Mouse (Mus musculus): ENCODE results near the gene Tpi1. TPM values are rescaled to one million over a fixed set of nuclear protein-coding genes. Genes with fewer than 3 reads are reported as not detected.
A peak's percentile ranks its signal among the peaks of the same experiment; 100 is the strongest.
"Not testable (repeated sequence)": the region's sequence is repeated elsewhere in the genome, so short reads cannot be mapped to it uniquely, and the experiment has no call there.

The Tpi1 gene
- total RNA-seq, 1 experiment, result 306 TPM

GRCm38 (mm10) chr6:124803061-124803460 lies 11.0 kb downstream of the Tpi1 start:
- TF ChIP-seq ZC3H11A (IDR thresholded peaks at IDR 0.05; ENCODE audit: borderline replicate concordance, low read depth, low read length), result no peak
- TF ChIP-seq ZNF384 (IDR thresholded peaks at IDR 0.05; ENCODE audit: low read depth, low read length), result no peak
- in situ Hi-C loops (cut with MboI; ENCODE audit: low sequenced_read_pairs in 2 of 2, unreplicated experiment in 2 of 2), result no loop called here
- H3K4me3 ChIP-seq (ENCODE audit: insufficient read depth in 1 of 2, low read depth in 1 of 2, low read length in 2 of 2, poor library complexity in 1 of 2, severe bottlenecking in 1 of 2), result peak overlapping the region in 1 of 2 experiments; percentile 40; a peak in 2 of 4 replicates
- H3K36me3 ChIP-seq (ENCODE audit: control insufficient read depth, insufficient read depth, low read length, poor library complexity, severe bottlenecking), result no peaks in the 10 kb centered on the region
- peak overlapping the region; percentile 5; the same call in 1 of the 2 replicates for H3K27ac ChIP-seq (ENCODE audit: insufficient read depth, low read depth, low read length, poor library complexity, severe bottlenecking)
- no peak for DNase-seq (ENCODE audit: low read depth, low spot score)
- no peak overlapping the region; the same call in 1 of the 2 replicates for H3K9ac ChIP-seq (ENCODE audit: insufficient read depth, low read depth, low read length, poor library complexity, severe bottlenecking)
- peaks cover 0 to 3% of the 10 kb centered on the region in 2 experiments; a peak in 2 of 4 replicates for H3K4me1 ChIP-seq (ENCODE audit: control insufficient read depth in 2 of 2, insufficient read depth in 2 of 2, low read length in 2 of 2, poor library complexity in 1 of 2)
- no peaks in the 10 kb centered on the region for H3K9me3 ChIP-seq (ENCODE audit: control insufficient read depth, insufficient read depth, low read depth, low read length)

GRCm38 (mm10) chr6:124802400-124802799 lies 11.7 kb downstream of the Tpi1 start:
- H3K4me1 ChIP-seq (ENCODE audit: control insufficient read depth in 2 of 2, insufficient read depth in 2 of 2, low read length in 2 of 2, poor library complexity in 1 of 2); H3K36me3 ChIP-seq (ENCODE audit: control insufficient read depth, insufficient read depth, low read length, poor library complexity, severe bottlenecking); DNase-seq (ENCODE audit: low read depth, low spot score); H3K9me3 ChIP-seq (ENCODE audit: control insufficient read depth, insufficient read depth, low read depth, low read length); in situ Hi-C loops (cut with MboI; ENCODE audit: low sequenced_read_pairs in 2 of 2, unreplicated experiment in 2 of 2): not testable (repeated sequence)
- H3K27ac ChIP-seq (ENCODE audit: insufficient read depth, low read depth, low read length, poor library complexity, severe bottlenecking), result peak overlapping the region; percentile 83; the same call in 1 of the 2 replicates
- H3K4me3 ChIP-seq (ENCODE audit: insufficient read depth in 1 of 2, low read depth in 1 of 2, low read length in 2 of 2, poor library complexity in 1 of 2, severe bottlenecking in 1 of 2), result peak overlapping the region; percentile 62 to 64
- peak overlapping the region; percentile 54; the same call in 1 of the 2 replicates for H3K9ac ChIP-seq (ENCODE audit: insufficient read depth, low read depth, low read length, poor library complexity, severe bottlenecking)

GRCm38 (mm10) chr6:124796200-124796599 lies 17.9 kb downstream of the Tpi1 start:
- no peak overlapping the region for H3K4me3 ChIP-seq (ENCODE audit: insufficient read depth in 1 of 2, low read depth in 1 of 2, low read length in 2 of 2, poor library complexity in 1 of 2, severe bottlenecking in 1 of 2)
- peaks cover 0 to 5% of the 10 kb centered on the region in 2 experiments; a peak in 2 of 4 replicates for H3K4me1 ChIP-seq (ENCODE audit: control insufficient read depth in 2 of 2, insufficient read depth in 2 of 2, low read length in 2 of 2, poor library complexity in 1 of 2)
- TF ChIP-seq MAFK (IDR thresholded peaks at IDR 0.05; ENCODE audit: insufficient read depth, low read depth, low read length), result no peak
- no peak for TF ChIP-seq ZC3H11A (IDR thresholded peaks at IDR 0.05; ENCODE audit: borderline replicate concordance, low read depth, low read length)
- TF ChIP-seq HCFC1 (IDR thresholded peaks at IDR 0.05; ENCODE audit: borderline replicate concordance, insufficient read depth, low read length), result no peak
- TF ChIP-seq ZNF384 (IDR thresholded peaks at IDR 0.05; ENCODE audit: low read depth, low read length), result no peak
- TF ChIP-seq CHD2 (IDR thresholded peaks at IDR 0.05; ENCODE audit: low read depth, low read length), result no peak
- peak overlapping the region; percentile 82 for H3K27ac ChIP-seq (ENCODE audit: insufficient read depth, low read depth, low read length, poor library complexity, severe bottlenecking)
- H3K9me3 ChIP-seq (ENCODE audit: control insufficient read depth, insufficient read depth, low read depth, low read length), result no peaks in the 10 kb centered on the region
- H3K9ac ChIP-seq (ENCODE audit: insufficient read depth, low read depth, low read length, poor library complexity, severe bottlenecking), result no peak overlapping the region; the same call in 1 of the 2 replicates
- no peak for DNase-seq (ENCODE audit: low read depth, low spot score)
- H3K36me3 ChIP-seq (ENCODE audit: control insufficient read depth, insufficient read depth, low read length, poor library complexity, severe bottlenecking), result peaks cover 3% of the 10 kb centered on the region; the same call in 1 of the 2 replicates
- in situ Hi-C loops (cut with MboI; ENCODE audit: low sequenced_read_pairs in 2 of 2, unreplicated experiment in 2 of 2), result no loop called here

GRCm38 (mm10) chr6:124795781-124796180 lies 18.3 kb downstream of the Tpi1 start:
- TF ChIP-seq ZC3H11A (IDR thresholded peaks at IDR 0.05; ENCODE audit: borderline replicate concordance, low read depth, low read length) (no peak), MAFK (IDR thresholded peaks at IDR 0.05; ENCODE audit: insufficient read depth, low read depth, low read length) (no peak), HCFC1 (IDR thresholded peaks at IDR 0.05; ENCODE audit: borderline replicate concordance, insufficient read depth, low read length) (no peak), CHD2 (IDR thresholded peaks at IDR 0.05; ENCODE audit: low read depth, low read length) (no peak), ZNF384 (IDR thresholded peaks at IDR 0.05; ENCODE audit: low read depth, low read length) (no peak)
- H3K4me1 ChIP-seq (ENCODE audit: control insufficient read depth in 2 of 2, insufficient read depth in 2 of 2, low read length in 2 of 2, poor library complexity in 1 of 2), result peaks cover 0 to 5% of the 10 kb centered on the region in 2 experiments; a peak in 2 of 4 replicates
- H3K4me3 ChIP-seq (ENCODE audit: insufficient read depth in 1 of 2, low read depth in 1 of 2, low read length in 2 of 2, poor library complexity in 1 of 2, severe bottlenecking in 1 of 2), result no peak overlapping the region
- in situ Hi-C loops (cut with MboI; ENCODE audit: low sequenced_read_pairs in 2 of 2, unreplicated experiment in 2 of 2), result no loop called here
- no peaks in the 10 kb centered on the region for H3K9me3 ChIP-seq (ENCODE audit: control insufficient read depth, insufficient read depth, low read depth, low read length)
- H3K9ac ChIP-seq (ENCODE audit: insufficient read depth, low read depth, low read length, poor library complexity, severe bottlenecking), result no peak overlapping the region
- peak overlapping the region; percentile 53 for H3K27ac ChIP-seq (ENCODE audit: insufficient read depth, low read depth, low read length, poor library complexity, severe bottlenecking)
- no peak for DNase-seq (ENCODE audit: low read depth, low spot score)
- peaks cover 3% of the 10 kb centered on the region; the same call in 1 of the 2 replicates for H3K36me3 ChIP-seq (ENCODE audit: control insufficient read depth, insufficient read depth, low read length, poor library complexity, severe bottlenecking)

GRCm38 (mm10) chr6:124791911-124792310 lies 22.2 kb downstream of the Tpi1 start:
- Histone ChIP-seq H3K9ac (ENCODE audit: insufficient read depth, low read depth, low read length, poor library complexity, severe bottlenecking) (no peak overlapping the region), H3K36me3 (ENCODE audit: control insufficient read depth, insufficient read depth, low read length, poor library complexity, severe bottlenecking) (peaks cover 3% of the 10 kb centered on the region; the same call in 1 of the 2 replicates), H3K4me3 (ENCODE audit: insufficient read depth in 1 of 2, low read depth in 1 of 2, low read length in 2 of 2, poor library complexity in 1 of 2, severe bottlenecking in 1 of 2) (no peak overlapping the region), H3K9me3 (ENCODE audit: control insufficient read depth, insufficient read depth, low read depth, low read length) (no peaks in the 10 kb centered on the region), H3K27ac (ENCODE audit: insufficient read depth, low read depth, low read length, poor library complexity, severe bottlenecking) (no peak overlapping the region), H3K4me1 (ENCODE audit: control insufficient read depth in 2 of 2, insufficient read depth in 2 of 2, low read length in 2 of 2, poor library complexity in 1 of 2) (peaks cover 1 to 12% of the 10 kb centered on the region in 2 experiments; a peak in 2 of 4 replicates)
- no peak for TF ChIP-seq CHD2 (IDR thresholded peaks at IDR 0.05; ENCODE audit: low read depth, low read length)
- TF ChIP-seq ZNF384 (IDR thresholded peaks at IDR 0.05; ENCODE audit: low read depth, low read length), result no peak
- no peak for TF ChIP-seq ZC3H11A (IDR thresholded peaks at IDR 0.05; ENCODE audit: borderline replicate concordance, low read depth, low read length)
- TF ChIP-seq HCFC1 (IDR thresholded peaks at IDR 0.05; ENCODE audit: borderline replicate concordance, insufficient read depth, low read length), result no peak
- TF ChIP-seq MAFK (IDR thresholded peaks at IDR 0.05; ENCODE audit: insufficient read depth, low read depth, low read length), result no peak
- in situ Hi-C loops (cut with MboI; ENCODE audit: low sequenced_read_pairs in 2 of 2, unreplicated experiment in 2 of 2), result no loop called here
- no peak for DNase-seq (ENCODE audit: low read depth, low spot score)
